Mouse (Mus musculus) splenic B cell, adult 2 months (primary cell): ENCODE data around the gene Klf1.
"Not testable (repeated sequence)": the region's sequence is repeated elsewhere in the genome, so short reads cannot be mapped to it uniquely, and the experiment has no call there.

ENCODE experiments used
- DNase-seq: peaks from one replicate; pipeline ENCODE4 v3.0.0-alpha.2; 2011; ENCODE audit warnings: low read depth, low spot score
- H3K27me3 ChIP-seq: 2 replicates; pipeline ENCODE4 v1.6.1; 2012; ENCODE audit warnings: mild to moderate bottlenecking, low read length, moderate library complexity, mixed read lengths; ENCODE audit not compliant: control insufficient read depth, poor library complexity, insufficient read depth, severe bottlenecking
- H3K36me3 ChIP-seq: 2 replicates; pipeline ENCODE4 v1.6.1; 2012; ENCODE audit warnings: mild to moderate bottlenecking, low read length, moderate library complexity, mixed read lengths; ENCODE audit not compliant: control insufficient read depth, poor library complexity, insufficient read depth, severe bottlenecking

Gene Klf1

DNA sequence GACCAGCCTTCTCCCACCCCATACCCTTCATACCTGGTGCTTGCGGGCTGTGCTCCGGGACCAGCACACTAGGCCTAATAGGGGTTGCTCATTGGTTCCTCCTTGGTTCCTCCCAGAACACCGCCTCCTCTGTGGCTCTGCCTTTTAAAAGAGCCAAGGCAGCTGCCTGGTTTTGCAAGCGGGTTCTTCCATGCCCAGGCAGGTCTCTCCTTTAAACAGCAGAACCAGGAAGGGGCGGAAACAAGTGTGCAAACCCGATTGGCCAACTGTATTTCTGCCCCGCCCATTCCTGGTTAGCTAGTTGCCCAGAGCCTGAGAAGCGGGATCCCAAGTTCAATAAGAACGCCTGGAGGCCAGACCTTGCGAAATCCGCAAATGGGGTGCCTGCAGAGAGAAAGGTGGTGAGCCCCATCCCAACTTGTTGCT lies 8.0 kb upstream of the Klf1 start, which contains the start of gene Gcdh:
Gcdh (minus strand) TSS at position 213 of the 426 bp plus-strand sequence.
- DNase-seq: peak; percentile 91
- Histone ChIP-seq H3K27me3 (no peaks in the 10 kb centered on the region), H3K36me3 (no peaks in the 10 kb centered on the region)

DNA sequence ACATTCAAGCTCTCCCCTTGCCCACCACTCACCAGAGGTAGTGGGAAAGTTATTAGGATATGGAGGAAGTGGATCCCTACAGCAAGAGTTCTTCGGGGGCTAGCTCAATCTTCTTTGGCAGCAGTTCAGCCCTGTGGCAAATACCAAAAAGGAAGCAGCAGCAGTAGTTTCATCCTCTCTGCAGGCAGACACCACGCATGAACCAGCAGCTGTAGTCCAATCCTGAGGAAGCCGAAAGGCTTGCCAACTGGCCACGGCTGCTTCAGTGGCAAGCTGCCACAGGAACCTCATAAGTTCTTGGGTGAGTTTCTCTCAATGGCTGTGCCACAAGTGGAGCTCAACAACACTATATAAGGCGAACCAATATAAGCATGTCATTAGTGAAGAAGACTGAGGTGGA lies 5.8 kb upstream of the Klf1 start:
- no peaks in the 10 kb centered on the region for H3K27me3 ChIP-seq
- no peaks in the 10 kb centered on the region for H3K36me3 ChIP-seq
- DNase-seq: no peak

DNA sequence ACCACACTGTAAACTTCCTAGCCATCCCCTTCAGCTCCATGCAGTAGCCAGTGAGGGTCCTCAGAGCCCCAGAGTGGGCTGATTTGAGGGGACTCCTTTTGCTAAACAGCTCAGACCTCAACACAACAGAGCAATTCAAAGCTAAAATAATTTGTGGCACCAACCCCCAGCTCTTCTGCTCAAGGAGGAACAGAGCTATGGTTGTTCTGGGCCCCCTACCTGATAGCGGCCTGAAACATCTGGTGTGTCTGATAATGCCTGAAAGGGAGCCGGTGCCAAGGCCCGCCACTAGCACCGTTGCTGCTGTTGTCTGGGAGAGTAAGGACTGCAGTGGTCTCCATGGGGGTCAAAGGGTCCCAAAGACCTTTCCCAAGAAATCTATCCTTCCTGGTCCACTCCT lies 657 bp upstream of the Klf1 start:
- no peaks in the 10 kb centered on the region for H3K36me3 ChIP-seq
- no peaks in the 10 kb centered on the region for H3K27me3 ChIP-seq
- DNase-seq: no peak

DNA sequence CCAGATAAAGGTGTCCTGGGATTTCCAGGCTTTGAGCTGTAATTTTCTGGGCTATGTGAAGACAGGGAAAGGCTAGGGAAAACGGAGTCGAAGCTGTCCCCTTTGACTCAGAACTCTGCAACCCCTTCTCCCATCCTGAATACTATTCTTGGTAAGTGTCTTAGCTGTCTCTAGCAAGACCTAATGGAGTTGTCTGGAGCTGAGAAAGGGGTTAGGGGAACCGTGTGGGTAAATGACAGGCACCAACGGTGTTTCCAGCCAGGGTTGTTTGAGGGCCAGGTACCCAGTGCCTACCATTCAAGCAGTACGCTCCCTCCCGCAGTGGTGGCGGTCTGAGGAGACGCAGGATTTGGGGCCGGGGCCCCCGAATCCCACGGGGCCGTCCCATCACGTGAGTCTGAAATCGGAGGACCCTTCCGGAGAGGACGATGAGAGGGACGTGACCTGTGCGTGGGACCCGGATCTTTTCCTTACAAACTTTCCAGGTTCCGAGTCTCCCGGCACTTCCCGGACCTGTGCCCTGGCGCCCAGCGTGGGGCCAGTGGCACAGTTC lies 715 bp downstream of the Klf1 start:
- DNase-seq: no peak
- Histone ChIP-seq H3K27me3 (no peaks in the 10 kb centered on the region), H3K36me3 (no peaks in the 10 kb centered on the region)

DNA sequence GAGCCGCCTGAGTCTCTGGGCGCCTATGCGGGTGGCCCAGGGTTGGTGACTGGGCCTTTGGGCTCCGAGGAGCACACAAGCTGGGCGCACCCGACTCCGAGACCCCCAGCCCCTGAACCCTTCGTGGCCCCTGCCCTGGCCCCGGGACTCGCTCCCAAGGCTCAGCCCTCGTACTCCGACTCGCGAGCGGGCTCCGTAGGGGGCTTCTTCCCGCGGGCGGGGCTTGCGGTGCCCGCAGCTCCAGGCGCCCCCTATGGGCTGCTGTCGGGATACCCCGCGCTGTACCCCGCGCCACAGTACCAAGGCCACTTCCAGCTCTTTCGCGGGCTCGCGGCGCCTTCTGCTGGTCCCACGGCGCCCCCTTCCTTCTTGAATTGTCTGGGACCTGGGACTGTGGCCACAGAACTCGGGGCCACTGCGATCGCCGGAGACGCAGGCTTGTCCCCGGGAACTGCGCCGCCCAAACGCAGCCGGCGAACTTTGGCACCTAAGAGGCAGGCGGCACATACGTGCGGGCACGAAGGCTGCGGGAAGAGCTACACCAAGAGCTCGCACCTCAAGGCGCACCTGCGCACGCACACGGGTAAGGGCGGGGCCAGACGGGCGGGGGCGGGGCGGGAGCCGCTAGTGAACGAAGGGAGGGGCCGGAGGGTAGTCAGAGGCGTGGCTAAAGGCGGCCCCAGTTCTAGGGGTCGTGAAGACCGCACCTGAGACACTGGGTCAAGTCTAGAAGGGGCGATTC lies 1.4 kb downstream of the Klf1 start:
- peak; percentile 92 for DNase-seq
- no peaks in the 10 kb centered on the region for H3K27me3 ChIP-seq
- H3K36me3 ChIP-seq: no peaks in the 10 kb centered on the region

DNA sequence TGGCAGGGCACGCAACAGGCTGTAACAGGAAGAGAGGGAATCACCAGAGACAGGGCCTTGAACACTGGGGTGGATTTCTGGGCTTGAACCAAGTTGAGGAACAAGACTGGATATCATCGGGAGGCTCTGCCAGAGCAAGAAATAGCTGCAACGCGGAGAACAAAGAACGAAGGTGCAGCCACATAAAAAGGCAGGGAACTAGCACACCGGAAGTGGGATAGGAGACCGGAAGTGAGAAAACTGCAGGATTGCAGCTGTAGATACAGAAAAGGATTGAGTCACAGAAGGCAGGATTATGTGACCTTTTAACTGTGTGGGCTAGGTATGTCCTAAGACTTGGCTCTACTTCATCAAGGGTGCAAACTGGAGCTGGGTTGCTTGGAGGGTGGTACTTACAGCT lies 2.6 kb downstream of the Klf1 start:
- H3K36me3 ChIP-seq: no peaks in the 10 kb centered on the region
- H3K27me3 ChIP-seq: no peaks in the 10 kb centered on the region
- DNase-seq: no peak

DNA sequence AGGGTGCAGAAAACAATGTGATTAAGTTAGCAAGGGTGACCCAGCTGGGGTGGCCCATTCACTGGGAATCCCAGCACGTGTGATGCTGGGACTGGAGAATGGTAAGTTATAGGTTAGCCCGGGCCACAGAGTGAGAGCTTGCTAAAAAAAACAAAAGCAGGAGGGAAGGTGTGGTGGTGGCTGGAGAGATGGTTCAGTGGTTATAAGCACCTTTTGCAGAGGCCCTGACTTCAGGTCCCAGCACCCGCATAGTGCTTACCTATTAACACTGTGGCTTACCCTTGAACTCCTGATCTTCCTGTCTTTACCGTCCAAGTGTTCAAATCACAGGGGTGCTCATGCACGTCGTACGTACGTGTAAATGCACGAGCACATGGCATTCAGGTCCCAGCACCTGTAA lies 5.3 kb downstream of the Klf1 start:
- H3K27me3 ChIP-seq: no peaks in the 10 kb centered on the region
- no peak for DNase-seq
- no peaks in the 10 kb centered on the region for H3K36me3 ChIP-seq

DNA sequence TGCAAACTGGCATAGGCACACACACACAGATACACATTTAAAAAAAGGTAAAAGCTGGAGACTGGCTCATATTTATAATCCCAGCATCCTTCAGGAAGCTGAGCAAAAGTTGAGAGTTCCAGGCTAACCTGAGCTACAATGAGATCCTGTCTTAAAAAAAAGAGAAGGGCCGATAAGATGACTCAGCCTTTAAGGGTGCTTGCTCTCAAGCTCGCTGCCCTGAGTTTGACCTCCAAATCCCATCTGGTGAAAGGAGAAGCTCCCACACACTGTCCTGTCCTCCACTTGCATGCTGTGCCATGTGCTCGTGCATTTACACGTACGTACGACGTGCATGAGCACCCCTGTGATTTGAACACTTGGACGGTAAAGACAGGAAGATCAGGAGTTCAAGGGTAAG lies 5.8 kb downstream of the Klf1 start:
- DNase-seq: no peak
- no peaks in the 10 kb centered on the region for H3K27me3 ChIP-seq
- no peaks in the 10 kb centered on the region for H3K36me3 ChIP-seq

DNA sequence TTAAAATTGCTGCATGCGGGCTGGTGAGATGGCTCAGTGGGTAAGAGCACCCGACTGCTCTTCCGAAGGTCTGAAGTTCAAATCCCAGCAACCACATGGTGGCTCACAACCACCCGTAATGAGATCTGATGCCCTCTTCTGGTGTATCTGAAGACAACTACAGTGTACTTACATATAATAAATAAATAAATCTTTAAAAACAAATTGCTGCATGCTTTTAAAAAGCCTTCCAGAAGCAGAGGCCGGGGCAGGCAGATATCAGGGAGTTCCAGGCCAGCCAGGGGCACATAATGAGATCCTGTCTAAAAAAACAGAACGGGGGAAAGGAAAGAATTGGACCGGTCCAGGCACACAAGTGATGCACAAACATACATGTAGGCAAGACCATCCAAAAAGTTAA lies 6.3 kb downstream of the Klf1 start:
- not testable (repeated sequence) for H3K36me3 ChIP-seq, DNase-seq, H3K27me3 ChIP-seq

DNA sequence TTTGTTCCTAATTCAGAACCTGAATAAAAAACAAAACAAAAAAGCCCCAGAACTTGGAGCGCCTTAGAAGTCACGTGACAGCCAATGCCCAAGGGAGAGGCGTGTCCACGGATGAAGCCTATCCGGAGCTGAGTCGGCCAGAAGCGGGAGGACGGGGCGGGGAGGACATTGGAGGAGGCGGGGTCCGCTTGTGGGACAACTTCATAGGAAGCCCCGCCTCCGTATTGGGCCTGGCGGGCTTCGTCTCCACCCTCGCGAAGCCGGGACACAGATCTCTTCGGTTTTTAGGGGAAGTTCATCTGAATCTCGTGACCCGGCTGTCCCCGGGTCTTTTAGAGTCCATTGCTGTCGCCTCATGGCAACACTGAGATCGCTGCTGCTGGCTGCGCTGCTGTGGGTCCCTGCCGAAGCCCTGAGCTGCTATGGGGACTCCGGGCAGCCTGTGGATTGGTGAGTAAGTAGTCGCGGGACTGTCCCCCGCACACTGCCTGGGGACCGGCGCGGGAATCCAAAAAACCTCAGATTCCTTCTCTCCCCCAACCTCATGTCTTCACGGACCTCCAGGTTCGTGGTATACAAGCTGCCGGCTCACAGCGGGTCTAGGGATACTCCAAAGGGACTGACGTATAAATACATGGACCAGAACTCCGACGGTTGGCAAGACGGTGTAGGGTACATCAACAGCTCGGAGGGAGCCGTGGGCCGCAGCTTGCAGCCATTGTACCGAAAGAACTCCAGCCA lies 6.9 kb downstream of the Klf1 start, which contains the start of gene Dnase2a:
Dnase2a (plus strand) TSS at position 140 of the 741 bp plus-strand sequence.
- DNase-seq: peak; percentile 99
- no peaks in the 10 kb centered on the region for H3K27me3 ChIP-seq
- no peaks in the 10 kb centered on the region for H3K36me3 ChIP-seq

DNA sequence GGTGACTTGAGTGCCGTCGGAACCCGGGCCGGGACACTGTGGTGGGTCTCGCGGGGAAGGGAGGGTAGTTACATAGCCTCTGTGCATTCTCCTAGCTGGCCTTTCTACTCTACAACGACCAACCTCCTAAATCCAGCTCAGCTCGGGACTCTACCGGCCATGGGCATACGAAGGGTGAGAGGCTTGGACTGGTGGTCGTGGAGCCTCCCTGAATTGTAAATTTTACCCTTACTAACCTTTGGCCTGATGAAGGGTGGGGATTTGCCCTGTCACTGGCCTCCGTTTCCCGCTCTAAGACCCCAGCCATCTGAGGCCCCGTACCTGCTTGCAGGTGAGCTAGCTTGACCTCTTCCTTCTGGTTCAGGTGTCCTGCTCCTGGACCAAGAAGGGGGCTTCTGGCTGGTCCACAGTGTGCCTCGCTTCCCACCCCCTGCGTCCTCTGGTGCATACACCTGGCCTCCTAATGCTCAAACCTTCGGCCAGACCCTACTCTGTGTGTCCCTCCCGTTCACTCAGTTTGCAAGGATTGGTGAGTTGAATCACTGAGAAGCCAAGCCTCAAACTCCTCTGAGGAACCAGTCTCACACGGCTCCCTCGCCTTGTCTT lies 7.5 kb downstream of the Klf1 start:
- Histone ChIP-seq H3K27me3 (no peaks in the 10 kb centered on the region), H3K36me3 (no peaks in the 10 kb centered on the region)
- no peak for DNase-seq

DNA sequence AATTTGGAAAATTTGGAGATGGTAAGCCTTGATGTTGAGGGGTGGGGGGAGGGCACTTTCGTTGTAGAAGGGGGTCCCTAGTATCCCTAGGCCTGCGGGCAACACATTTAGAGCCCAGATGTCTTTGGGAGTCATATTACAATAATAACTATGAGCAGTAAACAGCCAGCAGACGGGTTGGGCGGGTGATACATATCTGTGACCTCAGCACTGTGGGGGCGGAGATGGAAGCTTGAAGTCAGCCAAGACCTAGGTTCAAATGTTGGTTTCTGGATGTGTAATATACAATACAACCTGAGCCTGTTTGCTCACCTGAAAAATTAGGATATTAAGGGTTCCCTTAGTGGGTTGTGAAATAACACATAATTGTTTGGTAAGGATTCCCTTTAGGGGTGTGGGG lies 8.2 kb downstream of the Klf1 start:
- H3K36me3 ChIP-seq: no peaks in the 10 kb centered on the region; the same call in 1 of the 2 replicates
- no peak for DNase-seq
- no peaks in the 10 kb centered on the region for H3K27me3 ChIP-seq

DNA sequence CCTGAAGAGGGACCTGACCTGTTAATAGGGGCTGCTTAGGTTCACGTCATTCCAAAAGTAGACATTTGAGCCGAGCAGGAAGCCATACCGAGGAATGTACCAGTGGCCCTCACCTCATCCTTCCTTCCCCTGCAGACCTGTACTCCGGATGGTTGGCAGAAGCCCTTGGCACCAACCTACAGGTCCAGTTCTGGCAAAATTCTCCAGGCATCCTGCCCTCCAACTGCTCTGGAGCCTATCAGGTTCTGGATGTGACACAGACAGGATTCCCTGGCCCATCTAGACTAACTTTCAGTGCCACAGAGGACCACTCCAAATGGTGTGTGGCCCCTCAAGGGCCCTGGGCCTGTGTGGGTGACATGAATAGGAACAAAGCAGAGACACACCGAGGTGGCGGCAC lies 8.8 kb downstream of the Klf1 start:
- H3K36me3 ChIP-seq: no peaks in the 10 kb centered on the region; the same call in 1 of the 2 replicates
- DNase-seq: no peak

DNA sequence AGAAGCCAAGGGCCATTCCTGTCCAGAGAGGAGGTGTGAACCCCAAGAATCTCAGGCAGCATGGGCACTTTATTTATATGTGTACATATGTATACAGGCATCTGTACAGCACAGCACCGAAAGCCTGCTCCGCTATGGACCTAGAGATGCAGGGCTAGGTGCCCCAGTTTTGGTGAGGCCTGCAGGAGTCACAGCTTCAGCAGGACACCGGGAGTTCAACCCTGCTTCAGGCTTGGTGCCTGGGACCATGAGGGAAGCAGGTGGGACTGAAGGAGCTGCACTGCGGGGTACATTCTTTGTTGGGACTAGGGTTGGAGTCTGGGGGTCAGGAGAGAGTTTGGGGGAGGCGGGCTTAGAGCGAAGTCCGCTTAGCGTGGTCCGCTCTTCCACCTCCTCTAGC lies 10.1 kb downstream of the Klf1 start:
- no peak for DNase-seq
- H3K27me3 ChIP-seq: no peaks in the 10 kb centered on the region

More for the DNA sequence above, 8.8 kb downstream of the Klf1 start:
- H3K27me3 ChIP-seq: no peaks in the 10 kb centered on the region

DNA sequence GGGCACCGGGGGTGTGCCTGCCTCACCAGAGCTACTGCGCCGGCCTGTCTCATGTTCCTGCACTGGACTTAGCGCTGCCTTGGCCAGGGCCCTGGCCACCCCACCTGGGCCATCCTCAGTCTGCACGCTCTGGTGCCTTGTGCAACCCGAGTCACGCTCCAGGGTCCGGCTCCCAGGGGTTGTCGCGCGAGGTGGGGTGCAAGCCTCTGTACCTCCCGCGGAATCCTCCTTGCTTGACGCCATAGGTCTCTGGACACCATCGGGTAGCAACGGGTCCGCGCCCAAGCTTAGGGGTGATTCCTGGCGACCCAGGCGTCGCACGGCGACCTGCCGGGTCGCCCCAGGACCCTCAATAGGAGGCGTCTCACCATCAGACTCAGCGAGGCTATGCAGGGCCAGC lies 10.7 kb downstream of the Klf1 start:
- H3K36me3 ChIP-seq: peaks cover 3% of the 10 kb centered on the region
- DNase-seq: no peak
- H3K27me3 ChIP-seq: no peaks in the 10 kb centered on the region

More for the DNA sequence above, 10.1 kb downstream of the Klf1 start:
- H3K36me3 ChIP-seq: peaks cover 3% of the 10 kb centered on the region
